Mouse (Mus musculus): ENCODE measurements around the gene Nr2f2.

The Nr2f2 gene

DNA sequence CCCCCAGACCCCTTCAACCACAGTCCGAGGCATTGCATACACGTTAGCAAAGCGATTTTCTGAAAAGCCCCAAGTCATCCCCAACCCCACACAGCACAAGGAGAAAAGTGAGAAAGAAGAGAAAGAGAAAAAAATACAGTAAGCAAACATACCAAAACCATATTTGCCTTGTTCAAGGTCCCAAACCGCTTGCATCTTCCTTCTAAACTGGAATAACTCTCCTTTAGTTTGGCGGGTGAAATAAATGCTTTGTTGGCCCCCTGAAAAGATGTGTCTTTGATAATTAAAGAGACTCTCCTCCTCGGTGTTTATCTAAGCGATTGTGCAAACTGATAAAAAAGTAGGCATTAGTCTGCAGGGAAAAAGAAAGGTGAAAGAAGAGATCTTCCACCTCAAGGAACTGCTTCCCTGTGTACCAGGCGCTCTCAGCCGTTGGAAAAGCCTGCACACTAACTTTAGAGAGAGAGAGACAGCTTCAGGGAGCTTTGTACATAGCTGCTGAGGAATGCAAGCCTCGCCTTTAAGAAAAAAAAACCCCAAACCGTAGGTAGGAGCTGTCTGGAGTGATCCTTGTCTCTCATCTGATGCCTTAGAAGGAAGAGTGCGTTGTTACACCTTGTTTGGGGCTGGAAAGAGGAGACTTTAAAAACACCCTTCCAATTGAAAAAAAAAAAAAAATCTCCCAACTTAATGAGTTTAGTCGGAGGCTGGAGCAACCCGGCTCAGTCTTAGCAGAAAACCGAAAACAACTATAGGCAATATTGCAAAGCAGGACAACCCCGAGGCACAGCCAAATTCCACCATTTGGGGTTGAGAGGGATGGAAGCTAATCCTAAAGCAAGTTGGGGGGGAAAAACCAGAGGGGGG lies at the start of gene Nr2f2:
Gene Nr2f2, minus strand, starts transcription at position 795 of the 867 bp plus-strand sequence.
- no peak for DNase-seq (ENCODE audit: low spot score)

DNA sequence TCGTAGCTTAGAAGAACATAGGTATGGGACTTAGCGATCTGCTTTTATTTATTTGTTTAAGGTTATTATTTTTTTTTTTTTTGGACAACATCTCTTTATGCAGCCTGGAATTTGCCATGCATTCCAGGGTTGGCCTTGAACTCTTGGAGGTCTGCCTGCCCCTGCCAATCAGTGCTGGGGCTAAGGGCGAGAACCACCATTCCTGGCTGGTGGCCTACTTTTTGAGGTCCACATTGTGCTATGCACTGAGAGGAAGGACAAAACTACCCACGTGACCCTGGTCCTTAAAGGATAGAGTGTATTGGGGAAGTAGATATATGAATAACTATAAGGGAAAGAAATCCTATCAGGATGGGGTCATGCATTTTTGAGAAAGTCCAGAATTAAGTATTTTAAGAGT lies 47.9 kb upstream of the Nr2f2 start:
- DNase-seq (ENCODE audit: low spot score) = no peak

DNA sequence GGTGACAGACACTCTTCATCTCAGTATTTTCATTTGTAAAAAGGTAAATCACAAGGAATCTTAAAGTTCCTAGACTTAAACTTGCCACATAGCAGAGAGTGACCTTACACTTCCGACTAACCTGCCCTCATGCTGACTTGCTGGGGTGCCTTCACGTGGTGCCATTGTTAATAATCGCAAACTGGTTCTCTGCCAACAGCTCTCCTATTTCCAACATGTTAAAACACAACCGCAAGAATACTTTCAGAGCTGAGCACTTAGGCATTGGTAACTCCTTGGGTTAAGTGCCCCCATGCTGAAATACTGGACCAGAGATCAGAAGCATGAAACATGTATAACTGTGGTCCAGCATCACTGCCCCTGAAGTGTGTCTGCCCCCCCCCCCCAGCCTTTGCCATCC lies 47.1 kb upstream of the Nr2f2 start:
- DNase-seq (ENCODE audit: low spot score) = no peak

DNA sequence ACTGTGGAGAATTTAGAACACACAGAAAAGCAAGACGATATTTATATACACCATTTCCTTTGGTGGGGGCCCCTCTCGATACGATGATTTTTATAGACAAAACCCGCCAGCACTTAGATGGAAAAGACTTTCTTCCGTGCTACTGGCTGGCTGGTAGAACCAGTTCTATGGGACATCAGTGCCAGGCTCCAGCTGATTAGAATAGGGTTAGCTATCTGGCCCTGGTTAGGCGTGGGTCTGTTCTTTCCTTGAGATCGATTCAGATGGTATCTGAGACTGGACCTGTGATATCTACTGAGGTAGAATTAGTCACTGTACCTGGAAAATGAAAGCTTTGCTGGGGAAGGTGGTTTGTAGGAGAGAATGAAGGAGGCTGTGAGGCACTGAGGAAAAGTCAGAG lies 46.4 kb upstream of the Nr2f2 start:
- no peak for DNase-seq (ENCODE audit: low spot score)

DNA sequence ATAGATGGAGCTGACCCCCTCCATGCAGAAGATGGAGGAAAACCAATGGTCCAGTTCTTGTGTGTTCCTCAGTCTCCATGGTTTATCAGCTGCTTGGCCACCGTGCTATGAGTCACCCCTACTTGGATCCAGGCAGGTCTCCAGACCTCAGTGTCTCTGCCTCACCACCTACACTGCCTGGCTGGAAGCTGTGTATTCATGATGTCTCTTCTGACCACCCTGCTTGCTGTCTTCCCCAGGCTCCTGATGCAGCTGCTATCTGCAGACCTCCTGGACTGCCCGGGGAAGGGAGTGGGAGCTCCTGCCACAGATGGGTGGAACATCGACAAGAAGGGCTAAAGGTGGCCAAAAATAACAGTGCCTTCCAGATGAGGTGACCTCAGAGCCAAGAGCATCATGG lies 43.8 kb upstream of the Nr2f2 start:
- no peak for DNase-seq (ENCODE audit: low spot score)

DNA sequence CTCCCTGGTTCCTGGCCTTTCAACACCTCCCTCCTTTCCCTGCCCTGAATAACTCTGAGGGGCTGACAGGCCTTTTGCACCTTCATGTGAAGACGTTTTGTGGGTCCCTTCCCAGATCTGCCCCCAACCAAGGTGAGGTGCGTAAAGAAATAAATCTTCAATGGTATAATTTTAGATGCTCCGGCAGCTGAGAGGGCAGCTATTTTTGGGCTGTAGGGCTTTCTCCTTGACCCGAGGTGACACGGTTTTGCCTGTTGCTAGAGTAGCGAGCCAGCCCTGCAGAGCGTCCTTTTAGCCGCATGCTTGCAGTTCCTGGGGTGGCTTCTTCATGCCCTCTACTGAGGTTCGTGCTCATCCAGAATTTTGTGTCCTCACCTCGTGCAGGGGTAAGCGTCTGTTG lies 43.4 kb upstream of the Nr2f2 start:
- no peak for DNase-seq (ENCODE audit: low spot score)

DNA sequence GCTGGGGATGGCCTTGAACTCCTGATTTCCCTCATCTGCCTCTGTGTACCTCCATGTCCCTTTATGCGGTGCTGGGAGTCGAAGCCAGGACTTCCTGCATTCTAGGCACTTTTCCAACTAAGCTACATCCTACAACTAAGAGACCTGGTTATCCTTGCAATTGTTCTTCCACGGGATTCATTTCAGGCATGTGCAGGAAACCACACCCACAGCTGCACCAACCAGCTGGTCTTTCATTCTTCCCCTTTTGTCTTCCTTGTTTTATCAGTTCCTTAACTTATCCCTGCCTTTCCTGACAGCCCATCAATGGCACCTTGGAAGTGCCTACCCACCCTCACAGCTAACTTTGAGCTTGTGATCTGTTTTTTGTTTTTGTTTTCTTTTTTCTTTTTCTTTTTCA lies 42.3 kb upstream of the Nr2f2 start:
- no peak for DNase-seq (ENCODE audit: low spot score)

DNA sequence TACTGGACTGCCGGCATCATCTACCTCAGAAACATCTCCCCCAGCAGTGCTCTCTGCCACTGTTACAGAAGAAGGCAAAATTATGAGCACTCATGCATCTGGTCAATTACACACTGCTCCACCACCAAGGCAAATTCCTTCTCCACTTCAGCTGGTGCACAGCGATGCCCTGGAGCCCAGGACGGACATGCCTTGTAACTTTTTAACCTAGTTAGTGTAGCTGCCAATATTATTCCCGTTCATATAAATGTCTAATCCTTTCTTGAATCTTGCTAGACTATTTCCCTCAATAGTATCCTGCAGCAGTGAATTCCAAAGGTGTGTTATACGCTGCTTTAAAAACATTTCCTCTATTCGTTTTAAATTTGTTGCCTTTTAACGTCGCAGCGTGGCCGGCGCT lies 40.6 kb upstream of the Nr2f2 start:
- no peak for DNase-seq (ENCODE audit: low spot score)

DNA sequence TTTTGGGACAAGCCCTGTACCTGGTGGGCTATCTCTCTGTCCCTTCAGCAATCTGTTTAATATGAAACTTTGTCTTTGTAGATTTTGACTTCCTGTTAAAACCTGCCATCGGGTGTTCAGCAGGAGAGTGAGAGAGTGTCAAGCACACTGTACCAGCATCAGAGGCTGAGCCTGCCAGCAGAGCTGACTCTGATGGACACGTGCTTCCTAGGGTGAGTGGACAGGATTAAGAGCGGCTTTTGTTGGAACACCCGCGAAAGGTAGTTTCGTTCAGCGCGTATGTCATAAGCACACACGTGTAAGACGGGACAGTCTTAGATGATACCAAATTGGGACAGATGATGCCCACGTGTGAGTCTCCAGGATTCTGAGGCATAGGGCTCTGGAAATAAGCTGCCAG lies 40.0 kb upstream of the Nr2f2 start:
- DNase-seq (ENCODE audit: low spot score) = no peak

DNA sequence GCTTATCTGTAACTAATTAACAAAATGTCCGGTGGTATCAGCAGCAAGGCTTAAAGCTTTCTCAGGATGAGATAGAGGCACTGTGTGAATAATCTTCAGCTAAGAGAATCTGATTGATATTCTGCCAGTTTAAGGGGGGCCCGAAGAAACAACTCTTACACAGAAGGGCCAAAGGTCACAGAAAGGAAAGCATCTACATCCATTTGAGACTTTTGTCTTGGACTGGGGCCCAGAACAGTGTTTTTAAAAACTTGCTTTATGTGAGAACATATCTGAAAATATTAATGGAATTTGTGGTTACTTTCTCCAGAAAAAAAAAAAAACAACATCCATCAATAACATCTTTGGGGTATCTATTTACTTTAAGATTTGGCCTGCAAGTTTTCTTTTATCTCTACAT lies 38.9 kb upstream of the Nr2f2 start:
- no peak for DNase-seq (ENCODE audit: low spot score)

DNA sequence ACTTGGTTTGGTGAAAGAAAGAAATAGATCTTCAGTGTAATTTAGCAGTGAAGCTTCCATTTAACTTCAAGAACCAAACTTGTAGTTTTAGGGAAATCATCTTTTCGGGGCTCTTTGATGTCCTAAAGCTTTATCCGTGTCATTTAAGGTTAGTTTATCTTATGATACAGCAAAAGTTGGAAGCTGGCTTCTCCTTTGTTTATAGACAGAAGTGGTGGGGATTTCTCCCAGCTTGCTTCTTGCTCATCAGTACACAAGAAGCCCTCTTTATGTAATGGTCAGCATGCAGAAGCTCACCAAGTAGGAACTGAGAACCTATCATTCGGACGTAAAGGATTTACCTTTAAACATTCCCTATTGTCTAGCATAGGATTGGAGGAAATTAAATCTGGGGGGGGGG lies 16.3 kb upstream of the Nr2f2 start:
- DNase-seq (ENCODE audit: low spot score) = no peak

DNA sequence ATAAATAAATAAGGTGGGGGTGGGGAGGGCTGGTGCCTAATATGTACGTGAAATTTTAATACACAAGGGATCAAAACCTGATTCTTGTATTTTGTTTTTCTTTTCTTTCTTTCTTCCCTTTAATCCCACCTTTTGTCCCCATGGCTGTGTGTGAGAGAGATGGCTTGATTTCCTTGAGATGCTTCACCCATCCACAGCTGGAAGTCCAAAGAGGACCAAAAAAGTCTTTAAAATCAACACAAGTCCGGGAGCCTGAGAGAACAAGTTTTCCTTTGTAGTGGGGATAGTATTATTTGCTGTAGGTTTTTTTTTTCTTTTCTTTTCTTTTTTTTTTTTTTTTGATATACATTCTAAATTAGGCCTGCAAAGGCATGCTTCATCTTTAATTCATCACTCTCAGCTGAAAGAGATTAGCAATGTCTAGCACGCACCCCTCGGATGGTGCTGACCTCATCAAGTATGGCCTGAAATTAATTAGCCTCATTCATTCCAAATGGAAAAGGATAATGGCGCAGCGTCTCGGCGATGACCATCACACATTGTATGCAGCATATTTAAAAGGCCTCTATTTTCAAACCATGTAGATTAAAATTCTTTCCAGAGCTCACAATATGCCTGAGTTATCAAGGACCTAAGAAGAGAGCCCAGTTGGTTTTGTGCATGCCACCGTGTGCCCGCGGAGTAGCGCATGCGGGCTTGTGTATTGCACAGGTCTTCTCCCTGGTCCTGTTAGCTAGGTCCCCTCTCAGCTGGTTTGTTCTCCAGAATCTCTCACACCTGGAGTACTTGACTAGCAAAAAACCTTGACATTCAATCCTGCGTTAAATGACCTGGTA lies 15.1 kb upstream of the Nr2f2 start:
- DNase-seq (ENCODE audit: low spot score) = no peak

DNA sequence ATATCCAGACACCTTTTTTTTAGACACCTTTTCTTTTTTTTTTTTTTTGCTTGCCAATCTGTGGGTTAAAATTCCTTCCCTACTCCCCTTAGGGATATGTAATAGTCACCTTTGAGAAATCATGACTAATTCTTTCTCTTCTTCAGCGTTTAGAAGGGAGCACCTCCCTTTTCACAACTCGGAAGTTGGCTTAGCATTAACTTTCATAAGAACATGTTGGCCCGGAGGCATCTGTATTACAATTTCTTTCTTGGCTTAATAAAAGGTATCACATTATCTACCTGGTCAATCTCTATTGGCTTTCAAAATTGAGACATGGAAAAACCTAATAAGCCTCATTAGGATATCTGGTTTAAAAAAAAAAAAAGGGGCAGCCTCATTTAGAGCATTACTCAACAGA lies 14.4 kb upstream of the Nr2f2 start:
- DNase-seq (ENCODE audit: low spot score) = no peak

DNA sequence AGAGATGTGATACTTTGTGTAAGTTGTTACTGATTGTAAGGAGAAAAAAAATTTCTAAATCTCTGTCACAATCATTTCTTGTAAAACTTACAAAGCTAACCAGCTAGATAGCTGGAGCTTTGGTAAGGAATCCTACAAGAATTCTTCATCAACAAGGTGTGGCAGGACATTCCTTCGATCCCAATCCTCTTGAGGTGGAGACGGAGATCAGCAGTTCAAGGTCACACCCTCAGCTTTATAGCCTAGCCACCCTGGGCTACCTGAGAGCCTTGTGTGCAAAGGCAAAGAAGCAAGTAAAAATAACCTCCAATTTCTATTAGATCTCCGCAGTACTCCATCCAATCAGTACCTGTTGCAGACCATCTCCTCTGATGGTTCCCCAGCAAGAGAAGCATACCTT lies 13.7 kb upstream of the Nr2f2 start:
- no peak for DNase-seq (ENCODE audit: low spot score)

DNA sequence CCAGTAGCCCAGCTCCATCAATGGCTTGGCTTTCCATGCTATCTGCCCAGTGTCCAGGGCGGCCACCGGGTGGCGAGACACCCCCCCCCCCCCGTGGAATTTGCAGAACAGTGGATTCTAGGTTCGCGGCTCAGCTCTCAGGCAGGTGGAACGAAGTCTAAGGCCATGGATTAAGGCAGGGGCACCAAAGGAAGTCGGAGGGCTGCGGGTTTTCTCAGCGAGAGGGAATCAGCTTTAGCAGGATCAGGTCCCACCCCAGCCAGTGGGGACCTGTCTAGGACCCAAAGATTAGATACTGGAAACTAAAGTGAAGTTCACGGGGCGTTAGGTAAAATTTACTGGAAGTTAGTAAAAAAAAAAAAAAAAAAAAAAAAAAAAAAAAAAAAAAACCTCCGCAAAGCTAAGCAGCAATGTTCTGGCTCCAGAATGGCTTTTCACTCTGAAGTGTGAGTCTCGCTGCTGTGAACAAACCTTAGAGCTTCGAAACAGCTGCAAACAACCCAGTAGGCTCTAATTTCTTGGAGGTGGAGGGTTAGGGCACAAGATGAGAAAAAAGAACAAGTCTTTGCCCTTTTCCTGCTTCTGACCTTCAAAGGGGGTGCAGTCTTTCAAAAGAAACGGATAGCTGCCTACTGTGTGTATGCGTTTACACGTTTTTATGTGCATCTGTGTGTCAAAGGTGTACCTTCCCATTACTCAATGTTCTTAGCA lies 4.2 kb upstream of the Nr2f2 start:
- no peak for DNase-seq (ENCODE audit: low spot score)

DNA sequence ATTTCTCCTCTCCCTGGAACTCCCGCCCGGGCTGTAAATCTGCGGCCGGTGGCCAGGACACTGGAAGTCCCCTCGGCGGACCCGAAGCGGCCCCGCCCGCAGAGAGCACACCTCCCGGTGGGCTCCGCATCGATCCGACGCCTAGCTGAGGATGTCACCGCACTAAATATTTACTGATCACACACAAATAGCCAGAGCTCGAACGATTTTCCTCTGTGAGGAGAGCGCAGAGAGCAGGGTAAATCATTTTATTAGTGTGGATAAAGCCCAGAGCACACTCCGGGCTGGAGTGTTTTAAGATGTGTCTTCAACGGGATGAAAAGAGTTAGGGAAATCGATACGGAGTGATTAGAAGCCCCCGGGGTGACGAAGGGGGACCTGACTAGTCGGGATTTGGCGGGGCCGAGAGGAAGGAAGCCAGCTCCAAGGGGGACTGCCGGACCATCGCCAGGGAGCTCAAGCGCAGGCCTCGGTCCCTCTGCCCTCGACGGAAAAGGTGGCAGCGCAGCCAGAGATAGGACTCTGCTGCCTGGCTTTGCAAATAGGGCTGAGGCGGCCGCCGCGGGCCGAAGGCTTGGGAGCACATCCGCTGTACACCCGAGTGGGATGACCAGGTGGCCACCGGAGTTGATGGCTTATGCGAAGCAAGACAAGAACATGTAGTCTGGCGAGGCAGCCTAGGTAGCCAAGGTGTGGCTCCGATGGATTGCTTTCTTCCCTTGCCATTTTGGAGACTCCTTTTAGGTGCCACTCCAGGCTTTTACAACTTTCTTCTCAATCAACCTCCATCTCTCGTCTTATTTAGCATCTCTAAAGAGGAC lies 3.4 kb upstream of the Nr2f2 start:
- peak; percentile 32 for DNase-seq (ENCODE audit: low spot score)

DNA sequence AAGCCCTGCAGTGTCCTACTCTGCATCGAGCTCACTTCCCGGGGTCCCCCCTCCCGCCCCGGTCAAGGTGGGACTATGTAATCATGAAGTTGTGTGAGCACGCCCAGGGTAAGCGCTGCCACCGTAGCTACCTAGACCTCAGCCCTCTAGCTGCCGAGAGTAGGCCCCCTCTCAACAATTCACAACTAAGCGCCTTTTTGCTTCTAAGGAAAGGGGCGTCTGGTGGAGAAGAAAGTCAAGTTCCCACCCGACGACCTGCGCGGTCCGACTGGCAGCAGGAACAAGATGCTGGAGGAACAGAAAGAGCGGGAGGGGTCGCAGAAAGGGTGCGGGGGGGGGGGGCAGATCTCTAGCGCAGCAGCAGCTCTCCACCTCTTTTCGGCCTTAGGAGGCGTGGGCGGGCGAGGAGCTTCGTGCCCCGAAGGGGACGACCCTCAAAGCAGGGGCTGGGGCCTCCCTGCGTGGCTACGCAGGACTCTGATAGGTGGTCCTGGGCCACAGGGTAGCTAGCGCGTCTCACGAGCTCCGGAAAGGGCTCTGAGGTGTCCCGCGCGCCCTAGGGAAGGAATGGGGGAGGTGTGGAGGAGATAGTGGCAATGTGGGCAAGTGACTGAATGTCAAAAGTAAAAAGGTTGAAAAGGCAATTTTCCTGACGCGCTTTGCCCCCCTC lies 2.7 kb upstream of the Nr2f2 start:
- DNase-seq (ENCODE audit: low spot score) = peak; percentile 33

DNA sequence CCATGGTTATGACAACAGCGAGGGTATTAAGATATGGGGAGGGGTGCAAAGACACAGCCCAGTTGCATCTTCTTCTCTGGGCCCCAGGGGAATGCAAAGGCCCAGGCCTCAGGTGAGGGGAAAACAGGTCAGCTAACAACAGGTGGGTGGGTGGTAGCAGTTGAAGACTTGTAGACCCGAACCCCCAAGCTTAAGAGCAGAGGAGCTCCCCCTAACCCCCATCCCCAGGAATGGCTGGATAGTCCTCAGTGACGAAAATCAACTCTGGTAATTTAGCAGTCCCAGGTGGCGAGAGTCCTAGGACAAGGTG lies 2.2 kb upstream of the Nr2f2 start:
- DNase-seq (ENCODE audit: low spot score) = no peak

DNA sequence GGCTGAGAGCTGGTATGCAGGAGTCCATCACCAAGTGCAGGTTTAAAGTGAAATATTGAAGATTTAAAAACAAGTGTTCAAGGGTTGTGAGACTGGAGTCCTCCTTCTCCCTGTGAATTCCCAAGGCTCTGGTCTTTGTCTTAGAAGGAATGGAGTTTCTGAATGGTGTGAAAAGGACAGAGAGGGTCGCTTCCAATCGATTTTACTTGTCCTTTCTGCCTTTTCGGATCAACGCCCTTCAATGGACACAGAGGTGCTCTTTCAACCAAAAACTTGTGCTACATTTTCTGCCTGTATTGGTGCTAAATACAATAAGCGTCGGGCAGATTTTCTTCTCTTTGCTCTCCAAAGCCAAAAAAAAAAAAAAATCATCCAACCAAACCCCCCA lies 1.7 kb upstream of the Nr2f2 start:
- no peak for DNase-seq (ENCODE audit: low spot score)

DNA sequence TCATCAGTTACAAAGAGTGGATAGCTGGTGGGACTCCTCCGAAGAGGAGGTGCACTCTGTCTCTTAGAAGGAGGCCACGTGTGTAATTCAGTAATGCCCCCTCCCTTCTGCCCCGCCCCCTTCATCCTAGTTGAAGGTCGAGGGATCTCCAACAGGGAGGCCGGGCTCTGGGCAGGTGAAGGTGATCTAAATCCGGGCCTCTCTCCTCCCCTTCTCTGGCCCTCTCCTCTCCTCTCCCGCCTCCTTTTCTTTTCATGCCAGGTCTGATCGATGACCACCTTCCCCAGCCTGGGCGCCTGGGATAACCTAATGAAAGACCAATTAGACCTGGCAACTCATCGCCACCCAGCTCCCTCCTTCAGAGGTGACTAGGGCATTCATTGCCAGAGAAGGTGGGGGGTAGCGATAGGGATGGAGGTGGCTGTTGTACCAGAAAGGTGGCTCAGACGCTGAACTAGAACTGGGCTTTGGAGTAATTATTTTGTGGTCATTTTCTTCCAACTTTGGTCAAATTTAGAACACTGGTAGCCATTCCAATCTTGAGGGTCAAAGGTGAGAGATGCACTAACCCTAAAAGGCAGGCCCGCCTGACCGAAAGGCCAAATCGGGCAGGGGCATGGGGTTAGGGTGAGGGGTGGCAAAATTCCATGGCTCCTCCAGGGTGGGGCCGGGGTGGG lies 1.2 kb upstream of the Nr2f2 start:
- no peak for DNase-seq (ENCODE audit: low spot score)

DNA sequence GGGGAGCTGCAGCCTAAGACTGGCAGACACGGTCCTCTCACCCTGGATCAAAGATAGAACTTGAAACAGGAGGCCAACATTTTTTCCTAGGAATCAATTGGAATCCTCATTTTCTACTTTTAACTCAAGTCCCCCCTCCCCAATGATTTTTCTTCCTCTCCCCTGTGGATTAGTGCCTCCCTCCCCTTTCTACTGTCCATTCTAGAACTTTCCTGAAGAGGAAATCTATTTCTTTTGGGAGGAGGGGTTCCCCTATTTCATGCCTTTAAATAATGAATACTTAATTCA lies 217 bp upstream of the Nr2f2 start:
- DNase-seq (ENCODE audit: low spot score) = no peak
